Mouse (Mus musculus) gastrocnemius, adult 18-20 months (tissue): ENCODE data around the gene Gngt2. TPM values are rescaled to one million over a fixed set of nuclear protein-coding genes. Genes with fewer than 3 reads are reported as not detected.
A peak's percentile ranks its signal among the peaks of the same experiment; 100 is the strongest.
"Not testable (repeated sequence)": the region's sequence is repeated elsewhere in the genome, so short reads cannot be mapped to it uniquely, and the experiment has no call there.

ENCODE experiments used
- DNase-seq: peaks from one replicate; pipeline ENCODE4 v3.0.0; 2021; ENCODE audit warnings: low spot score
- total RNA-seq, 2 experiments: library from RNA; stranded (reverse); gene quantifications; 2 replicates each; pipeline ENCODE4 v1.2.3; 2021

The Gngt2 gene
- total RNA-seq, 2 experiments from 2014 or later = 5.5 to 6.9 TPM

DNA sequence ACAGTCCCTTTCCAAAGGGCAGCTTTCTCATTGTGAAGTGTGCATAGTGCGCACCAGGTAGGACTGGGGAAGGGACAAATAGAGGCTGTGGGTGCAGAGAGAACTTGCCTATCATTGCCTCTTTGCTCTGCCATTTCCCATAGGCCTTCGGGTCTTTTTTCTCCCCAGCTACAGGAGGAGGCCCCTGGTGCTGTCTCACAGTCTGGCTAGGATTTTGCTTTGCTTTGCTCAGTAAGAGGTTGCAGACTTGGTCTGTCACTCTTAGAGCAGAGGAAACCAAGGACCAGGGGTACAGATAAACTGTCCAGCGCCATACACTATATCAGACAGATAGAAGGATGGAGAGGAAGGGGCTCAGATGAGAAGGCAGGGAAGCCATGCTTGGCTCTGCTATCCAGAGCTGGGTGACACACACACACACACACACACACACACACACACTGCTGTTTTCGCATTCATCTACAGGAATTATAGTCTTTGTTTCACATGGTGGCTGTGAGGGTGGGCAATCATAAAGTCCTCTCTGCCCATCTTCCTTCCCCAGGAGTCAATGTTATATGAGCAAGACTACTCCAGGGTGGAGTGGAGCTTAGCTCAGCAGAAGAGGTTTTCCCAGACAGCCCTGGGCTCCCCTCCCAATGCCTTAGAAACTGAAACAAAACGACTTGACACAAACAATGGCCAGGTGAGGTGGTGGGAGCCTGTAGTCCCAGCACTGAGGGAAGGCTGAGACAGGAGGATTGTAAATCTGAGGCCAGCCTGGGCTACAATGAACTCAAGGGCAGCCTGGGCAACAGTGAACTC, 3.9 kb downstream of the Gngt2 start:
- no peak for DNase-seq

DNA sequence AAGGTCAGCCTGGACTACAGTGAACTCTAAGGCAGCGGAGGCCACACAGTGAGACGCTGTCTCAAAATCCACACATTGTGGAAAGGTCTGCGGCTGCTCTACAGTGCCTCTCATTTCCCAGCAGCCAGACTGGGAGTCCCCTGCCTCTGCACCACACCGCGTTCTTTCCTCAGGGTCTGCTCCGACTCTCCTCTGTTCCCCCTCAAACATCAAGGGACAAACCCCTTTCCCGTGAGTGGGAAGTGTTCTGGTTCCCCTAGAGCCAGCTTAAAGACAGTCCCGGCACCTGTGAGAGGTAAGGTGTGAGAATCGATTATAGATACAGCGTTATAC, 4.4 kb downstream of the Gngt2 start:
- no peak for DNase-seq

DNA sequence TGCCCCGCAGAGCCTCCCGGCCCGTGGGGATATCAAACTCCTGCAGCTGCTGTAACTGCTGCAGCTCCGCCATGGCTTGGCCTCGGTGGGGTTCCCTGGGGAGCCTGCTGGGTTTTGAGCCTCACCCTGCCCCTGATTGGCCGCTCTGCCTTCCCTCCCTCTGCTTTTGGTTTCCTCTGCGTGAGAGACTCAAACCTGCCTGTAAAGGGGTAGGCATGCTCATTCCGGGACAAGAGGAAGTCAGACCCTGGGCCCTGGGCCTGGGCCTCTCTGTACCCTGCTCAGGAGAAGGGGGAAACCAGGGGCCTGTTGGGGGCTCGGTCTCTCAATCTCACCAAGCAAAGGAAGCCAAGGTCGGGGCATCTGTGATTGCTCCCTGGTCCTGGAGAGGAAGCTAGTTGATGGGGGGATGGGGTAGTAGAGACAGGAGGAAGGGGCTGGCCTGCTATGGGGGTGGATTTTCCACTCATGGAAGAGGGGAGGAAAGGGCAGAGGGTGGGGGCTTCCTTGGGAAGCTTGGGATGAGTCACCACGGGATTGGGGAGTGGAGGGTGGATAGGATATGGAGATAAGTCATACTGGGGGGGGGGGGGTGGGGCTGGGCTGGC, 5.2 kb downstream of the Gngt2 start, which contains the start of gene Abi3:
Gene Abi3 (minus strand): TSS at position 403 of the 608 bp plus-strand sequence.
- DNase-seq = peak; percentile 44

DNA sequence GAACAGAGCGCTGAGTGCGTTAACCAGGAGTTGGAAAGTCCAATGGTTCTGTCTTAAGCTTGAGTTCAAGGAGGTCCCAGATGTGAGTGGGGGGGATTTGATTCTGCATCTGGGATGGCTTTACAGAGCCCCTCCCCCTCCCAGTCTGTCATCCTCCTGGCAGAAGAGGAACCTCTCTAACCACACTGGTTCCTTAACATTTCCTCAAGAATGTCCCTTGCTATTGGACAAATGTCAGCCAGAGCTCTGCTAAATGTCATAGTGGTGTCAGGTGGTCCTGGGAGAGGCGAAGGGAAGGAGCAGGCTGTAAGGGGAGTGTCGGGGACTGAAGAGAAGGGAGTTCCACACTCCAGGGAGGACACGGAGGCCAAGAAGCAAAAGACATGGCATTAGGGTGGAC, 5.9 kb downstream of the Gngt2 start:
- DNase-seq = no peak

DNA sequence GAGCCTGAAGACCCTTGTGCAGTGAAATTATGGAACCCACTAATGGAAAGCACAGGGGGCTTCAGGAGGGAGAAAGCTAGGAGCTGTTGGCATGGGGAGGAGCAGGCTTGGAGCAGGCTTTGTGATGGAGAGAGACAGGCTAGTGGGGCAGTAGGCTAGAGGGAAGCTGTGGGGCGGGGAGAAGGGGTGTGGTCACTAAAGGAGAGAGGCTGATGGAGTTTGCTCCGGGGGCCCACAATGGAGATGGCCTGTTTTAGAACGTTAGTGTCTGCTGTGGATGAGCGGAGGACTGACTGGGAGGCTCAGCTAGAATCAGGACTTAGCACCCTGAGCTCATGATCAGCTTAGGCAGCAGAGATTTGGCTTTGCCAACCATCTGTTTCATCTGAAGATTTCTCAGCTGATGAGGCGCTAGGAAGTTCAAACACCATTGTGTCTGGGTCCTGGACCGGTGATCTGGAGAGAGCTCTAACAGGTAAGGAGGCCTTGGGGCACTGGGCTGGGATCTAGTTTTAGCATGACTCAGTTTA, 6.5 kb downstream of the Gngt2 start:
- no peak for DNase-seq

DNA sequence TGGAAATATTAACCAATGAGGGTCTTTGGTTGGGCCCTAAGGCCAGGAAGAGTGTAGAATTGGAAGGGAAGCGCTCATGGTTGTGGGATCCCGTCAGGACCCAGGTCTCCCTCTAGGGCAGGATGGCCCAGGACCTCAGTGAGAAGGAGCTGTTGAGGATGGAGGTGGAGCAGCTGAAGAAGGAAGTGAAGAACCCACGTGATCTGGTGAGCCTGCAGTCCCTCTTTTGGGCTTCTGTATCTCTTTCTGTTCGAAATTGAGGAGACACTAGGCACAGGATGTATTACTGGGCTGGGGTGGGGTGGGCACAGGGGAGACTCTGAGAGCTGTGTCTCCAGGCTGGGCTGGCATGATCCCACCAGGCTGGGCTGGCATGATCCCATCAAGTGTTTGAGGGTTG, 7.9 kb downstream of the Gngt2 start:
- DNase-seq = no peak

DNA sequence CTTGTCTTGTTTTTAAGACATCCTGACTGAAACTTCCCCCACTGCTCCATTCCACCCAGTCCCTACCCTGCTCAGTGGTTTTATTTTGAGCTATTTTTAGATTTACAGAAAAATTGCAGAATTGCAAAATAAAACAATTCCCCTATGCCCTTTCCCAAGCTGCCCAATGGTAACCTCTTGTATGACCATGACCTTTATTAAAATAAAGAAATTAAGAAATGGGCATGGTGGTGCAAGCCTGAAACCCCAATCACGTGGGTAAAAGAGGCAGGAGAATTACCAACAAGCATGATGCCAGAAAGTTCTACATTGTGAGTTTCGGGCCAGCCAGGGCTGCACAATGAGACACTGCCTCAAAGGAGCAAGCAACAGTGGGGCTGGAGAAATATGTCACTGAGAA, 13.9 kb downstream of the Gngt2 start:
- no peak for DNase-seq

DNA sequence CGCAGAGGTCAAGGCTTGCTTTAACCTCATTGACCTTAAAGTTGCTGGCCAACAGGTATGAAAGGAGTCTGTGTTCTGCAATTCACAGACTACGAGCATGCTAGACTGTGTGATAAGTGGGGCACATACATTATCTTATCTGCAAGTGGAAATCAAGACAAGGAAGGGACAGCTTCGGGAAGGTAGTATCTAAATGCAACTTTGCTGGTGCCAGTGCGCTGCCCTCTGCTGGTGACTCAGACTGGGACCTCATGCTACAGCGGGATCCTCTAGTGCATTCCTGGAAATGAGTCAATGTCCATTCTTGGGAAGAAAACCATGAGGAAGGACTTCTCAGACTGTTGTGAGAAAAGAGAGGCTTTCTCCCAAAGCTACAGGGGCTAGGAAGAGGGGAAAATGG, 16.7 kb downstream of the Gngt2 start:
- peak; percentile 68 for DNase-seq

DNA sequence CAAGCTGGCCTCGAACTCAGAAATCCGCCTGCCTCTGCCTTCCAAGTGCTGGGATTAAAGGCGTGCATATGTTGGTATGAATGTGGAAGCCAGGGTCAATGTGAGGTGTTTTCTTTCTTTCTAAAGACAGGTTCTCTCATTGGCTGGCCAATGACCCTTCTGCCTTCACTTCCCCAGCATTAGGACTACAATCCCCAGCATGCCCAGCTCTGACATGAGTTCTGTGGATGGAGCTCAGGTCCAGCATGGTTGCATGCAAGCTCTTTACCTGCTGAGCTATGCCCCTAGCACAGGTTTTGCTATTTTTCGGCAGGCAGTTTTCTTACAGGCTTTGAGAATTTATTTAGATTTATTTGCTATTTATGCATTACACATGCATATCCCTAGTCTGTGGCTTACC, 20.3 kb downstream of the Gngt2 start:
- DNase-seq = no peak

DNA sequence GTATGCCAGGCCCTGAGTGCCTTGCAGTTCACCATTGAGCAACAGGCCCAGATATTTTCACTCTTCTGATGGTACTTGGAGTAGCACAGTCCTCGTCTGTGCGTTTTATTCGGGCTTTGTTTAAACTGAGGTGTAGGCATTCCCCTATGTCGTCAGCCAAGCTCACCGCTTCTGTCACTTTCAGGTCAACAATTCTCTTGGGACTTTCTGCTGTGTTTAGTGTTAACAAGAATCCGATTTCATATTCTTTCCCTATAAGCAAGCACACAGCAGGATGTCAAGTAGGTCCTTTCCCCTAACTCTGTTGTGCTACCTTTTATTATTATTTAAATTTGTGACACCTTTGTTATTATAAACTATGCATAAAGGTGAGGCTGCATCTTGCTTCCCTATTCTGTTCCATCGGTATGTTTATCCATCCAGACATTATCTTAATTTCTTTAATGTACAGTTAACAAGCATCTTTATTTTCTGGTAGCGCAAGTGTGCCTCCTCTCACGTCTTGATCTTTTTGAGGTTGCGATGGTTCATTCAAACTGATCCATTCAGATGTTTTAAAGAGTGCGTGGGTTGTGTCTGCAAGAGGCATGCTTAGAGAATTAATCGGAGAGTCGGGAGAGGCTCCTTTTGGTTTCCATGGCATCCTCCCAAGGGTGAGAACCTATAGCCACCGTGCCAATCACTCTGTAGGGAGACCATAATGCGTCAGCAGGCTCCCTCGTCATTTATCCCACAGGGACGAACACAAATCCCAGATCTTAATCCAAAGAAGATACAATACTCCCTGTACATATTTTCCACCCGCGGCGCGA, 20.9 kb downstream of the Gngt2 start:
- no peak for DNase-seq

DNA sequence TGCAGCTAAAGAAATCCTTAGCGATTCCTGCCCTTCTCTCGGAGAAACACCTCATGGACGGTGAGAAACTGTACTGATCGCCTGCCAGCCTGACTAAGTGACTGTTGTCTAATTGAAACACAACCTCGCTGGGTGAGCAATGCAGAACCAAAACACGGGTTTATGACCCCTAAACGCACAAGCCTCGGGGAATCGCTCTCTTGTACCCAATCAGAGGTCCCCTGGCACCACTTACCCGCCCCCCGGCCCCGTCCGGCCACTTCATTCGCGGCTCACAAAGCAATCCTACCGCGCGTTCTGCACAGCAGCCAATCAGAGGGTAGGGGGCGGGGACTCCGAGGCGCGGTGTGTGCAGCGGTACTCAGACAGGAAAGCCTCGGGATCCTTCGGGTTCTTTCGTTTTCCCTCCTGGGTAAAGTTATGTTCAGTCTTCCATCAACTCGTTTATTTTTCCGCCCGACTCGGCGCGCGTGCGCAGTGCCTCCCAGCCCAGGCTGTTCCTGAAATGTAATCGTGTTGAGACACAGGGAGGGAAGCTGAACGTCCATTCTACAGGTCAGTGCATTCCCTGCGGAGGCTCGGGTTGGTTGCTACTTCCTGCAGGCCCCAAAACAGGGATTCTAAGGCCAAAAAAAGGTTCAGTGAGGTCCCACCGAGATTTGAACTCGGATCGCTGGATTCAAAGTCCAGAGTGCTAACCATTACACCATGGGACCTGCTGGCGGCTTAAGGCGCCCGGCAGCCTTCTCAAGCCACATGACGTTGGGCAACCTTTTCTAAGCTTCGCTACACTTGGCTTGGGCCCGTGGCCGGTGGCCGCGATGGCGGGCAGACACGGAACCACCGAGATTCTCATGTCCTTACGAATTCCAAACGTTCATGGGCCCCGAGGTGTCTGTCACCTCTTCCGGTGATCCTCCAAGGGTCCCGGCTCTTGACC, 21.8 kb downstream of the Gngt2 start:
- peak; percentile 96 for DNase-seq

DNA sequence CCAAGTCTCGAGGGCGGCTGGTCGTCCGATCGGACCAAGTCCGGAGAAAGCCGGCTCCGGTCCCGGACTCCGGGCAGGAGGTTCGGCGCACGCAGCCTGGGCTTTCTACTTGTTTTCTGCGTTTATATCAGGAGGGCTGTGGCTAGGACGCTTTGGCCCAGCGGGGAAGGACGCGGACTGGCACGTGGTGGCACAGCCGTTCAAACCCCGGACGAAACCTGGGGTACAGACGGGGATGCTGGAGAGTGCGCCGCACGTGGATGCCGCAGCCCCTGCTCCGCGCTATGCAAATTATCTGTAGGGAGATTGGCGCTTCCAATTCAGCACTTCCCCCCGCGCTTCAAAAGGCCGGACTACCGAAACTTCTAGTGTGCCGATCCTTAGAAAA, 22.4 kb downstream of the Gngt2 start:
- DNase-seq = no peak

DNA sequence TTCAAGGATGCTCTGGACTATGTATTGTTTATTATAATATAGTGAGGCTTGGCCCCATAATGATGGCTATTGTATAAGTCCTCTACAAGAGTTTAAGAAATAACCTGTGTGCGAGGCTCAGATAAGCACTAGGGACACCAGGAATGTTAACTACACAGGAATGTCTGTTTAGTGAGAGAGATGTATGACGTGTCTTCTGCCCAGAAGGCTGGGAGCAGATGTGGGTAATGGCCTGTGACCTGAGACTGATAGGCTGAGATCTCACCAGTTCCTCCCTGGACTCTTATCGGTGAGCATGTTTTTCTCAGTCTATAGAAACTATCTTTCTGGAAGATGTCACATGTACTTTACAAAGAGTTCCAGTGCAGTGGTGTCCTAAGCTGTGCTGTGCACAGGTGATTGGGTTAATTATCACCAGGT, 23.1 kb downstream of the Gngt2 start:
- DNase-seq = no peak

DNA sequence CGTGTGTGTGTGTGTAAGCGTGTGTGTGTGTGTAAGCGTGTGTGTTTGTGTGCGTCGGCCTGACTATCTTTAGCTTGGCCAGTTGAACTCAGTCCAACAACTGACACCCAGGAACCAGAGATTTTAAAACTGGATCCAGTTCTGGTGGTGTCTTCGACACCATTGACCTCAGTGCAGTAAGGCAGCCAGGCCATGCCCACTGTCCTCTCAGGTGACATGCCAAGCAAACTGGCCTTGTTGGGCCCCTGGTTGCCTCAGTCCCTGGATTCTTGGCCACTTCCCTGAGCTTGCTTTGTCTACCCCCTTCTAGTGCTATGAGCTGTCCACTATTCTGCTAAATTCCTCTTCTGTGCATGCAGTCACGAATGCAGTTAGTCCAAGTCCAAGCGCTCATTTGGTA, 24.4 kb downstream of the Gngt2 start:
- DNase-seq = peak; percentile 31

DNA sequence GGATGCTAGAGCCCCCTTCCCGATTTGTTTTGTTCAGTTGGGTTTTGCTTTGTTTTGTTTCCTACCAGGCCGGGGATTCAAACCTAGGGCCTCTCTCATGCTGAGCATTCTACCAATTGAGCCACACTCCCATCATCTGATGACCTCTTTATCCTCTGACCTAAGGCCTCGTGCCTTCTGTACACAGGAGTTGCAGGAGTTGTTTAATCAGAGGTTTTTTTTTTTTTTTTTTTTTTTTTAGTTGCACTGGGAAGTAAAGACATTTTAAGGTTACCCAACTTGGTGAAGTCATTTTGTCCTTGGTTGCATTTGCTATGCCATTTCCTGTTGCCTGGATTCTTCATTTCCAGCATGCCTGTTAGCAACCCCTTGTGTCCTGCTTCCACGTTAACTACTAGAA, 32.4 kb downstream of the Gngt2 start:
- DNase-seq = no peak

DNA sequence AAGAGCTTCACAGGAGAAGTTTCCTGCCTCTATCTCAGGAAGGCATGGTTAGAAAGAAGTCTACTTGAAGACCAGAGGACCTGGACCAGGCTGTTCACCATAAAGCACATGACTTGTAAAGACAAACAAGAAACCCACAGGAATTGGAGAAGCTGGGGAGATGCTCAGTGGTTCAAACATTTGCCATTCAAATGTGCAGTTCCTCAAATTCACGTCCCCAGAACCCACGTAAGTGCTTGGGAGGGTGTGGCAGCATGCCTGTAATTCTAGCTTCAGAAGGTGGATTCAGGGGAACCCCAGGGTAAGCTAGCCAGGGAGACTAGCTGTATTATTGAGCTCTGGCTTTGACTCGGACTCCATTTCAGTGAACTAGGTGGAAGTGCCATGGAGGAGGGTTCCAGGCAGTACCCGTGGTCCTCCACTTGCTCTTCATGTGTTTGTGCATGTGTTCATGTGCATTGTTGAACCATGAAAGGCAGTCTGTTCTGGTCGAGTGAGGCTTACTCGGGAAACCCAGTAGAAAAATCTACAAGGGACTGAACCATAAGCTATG, 33.0 kb downstream of the Gngt2 start:
- DNase-seq = no peak

DNA sequence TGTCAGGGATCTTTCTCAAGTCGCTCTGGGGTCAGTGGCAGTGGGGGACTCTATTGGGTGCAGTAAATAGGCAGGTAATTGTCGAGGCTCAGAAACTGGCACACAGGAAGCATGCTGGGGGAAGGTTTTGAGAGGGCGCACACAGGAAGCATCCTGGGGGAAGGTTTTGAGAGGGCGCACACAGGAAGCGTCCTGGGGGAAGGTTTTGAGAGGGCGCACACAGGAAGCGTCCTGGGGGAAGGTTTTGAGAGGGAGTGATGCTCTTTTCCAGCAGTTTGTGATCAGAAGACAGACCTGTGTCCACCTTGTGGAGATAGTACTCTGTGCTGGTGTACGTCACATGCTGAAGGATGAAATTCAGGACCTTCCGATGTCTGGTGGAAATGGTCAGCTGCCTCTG, 38.8 kb downstream of the Gngt2 start:
- no peak for DNase-seq

DNA sequence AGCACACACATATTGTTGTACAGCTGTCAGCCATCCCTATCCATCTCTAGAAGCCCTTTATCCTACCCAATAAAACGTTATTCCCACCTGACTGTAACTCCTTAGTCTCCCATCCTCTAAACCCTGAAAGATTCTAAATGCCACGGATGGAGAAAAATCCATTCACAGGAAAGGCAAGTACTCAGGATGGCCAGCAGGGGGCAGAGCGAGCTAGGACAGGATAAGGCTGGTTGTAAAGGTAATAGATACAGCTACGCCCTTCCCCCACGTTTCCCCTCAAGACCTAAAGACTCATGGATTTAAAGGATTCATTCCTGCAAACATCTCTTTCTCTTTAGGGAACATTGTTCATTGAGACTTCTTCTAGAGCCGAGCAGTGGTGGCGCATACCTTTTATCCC, 39.3 kb downstream of the Gngt2 start:
- peak; percentile 36 for DNase-seq

DNA sequence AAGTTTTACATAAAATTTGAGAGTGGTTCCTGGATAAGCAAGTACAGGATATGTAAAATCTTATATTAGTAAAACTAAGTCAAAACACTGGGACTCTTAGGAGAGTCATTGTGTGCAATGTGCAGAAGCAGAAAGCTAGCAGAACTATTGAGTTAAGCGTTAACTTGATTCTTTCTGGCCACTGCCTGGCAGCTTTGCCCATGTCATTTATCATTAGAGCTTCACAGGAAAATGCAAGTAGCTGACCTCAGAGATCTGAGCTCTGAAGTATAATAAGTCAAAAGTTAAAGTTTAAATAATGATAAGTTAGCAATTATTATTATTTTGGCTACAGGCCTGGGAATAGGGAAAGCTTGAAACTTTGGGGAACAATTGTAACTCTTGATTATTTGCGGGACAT, 42.8 kb downstream of the Gngt2 start:
- not testable (repeated sequence) for DNase-seq

DNA sequence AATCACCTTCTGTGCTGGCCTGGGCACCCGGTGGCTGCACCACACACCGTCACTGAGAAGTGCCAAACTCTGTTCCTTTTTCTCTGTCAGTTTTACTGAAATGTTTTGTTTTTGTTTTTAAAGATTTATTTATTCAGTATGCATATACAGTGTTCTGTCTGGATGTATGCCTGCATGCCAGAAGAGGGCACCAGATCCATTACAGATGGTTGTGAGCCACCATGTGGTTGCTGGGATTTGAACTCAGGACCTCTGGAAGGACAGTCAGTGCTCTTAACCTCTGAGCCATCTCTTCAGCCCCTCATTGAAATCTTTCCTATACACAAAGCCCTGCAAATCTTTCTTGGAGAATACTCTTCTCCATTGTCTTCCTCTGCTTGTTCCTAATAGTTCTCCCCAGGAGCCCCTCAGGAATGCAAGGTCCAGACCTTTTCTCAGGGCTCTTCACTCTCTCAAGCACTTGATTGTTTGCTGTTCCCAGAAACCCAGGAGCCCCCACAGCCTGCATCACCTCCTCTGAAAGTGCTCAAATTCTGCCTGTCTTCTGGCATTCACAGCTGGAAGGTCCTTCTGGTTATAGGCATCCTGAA, 53.5 kb downstream of the Gngt2 start:
- no peak for DNase-seq
